Mouse (Mus musculus): Measurements from ENCODE around the gene Cxcr3.

DNA sequence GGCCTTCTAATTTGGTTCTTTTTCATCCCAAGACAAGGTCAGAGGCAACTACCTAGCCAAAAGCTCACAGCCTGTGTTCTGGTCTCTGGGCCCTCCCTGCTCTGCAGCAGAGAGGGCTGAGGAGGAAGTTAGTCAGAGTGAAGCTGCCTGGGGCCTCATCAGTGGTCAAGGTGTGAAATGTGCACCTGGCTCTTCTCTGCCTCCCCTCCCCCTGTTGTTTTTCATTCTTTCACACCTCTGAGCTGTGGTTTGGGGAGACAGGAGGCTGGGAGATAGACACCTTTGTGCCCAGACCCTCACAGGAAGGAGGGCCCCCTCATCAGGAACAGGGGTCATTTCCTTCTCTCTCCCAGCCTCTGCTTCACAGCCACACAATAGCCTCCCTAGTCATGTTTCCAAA lies 3.1 kb upstream of the Cxcr3 start:
- TF ChIP-seq FLI1 (IDR thresholded peaks at IDR 0.05; ENCODE audit: low read length) = no peak
- no peak for TF ChIP-seq GATA1 (IDR thresholded peaks at IDR 0.05; ENCODE audit: borderline replicate concordance, low read length)

Measured in megakaryocyte, embryonic 14.5 days (primary cell).